ENCODE assay signal across 9 mouse cellular contexts in genomic region chr11:11855685-11856131, GRCm38 (mm10). TPM values are rescaled to one million over a fixed set of nuclear protein-coding genes. Genes with fewer than 3 reads are reported as not detected.
DNase-seq lines count a peak whose midpoint lies in the region; ATAC-seq lines count a peak whose summit lies in the region.
"Had no signal": no experiment of that assay in that cellular context is flagged by ENCODE, and none has a peak within 500 bp of the region (broad histone marks: within the 10 kb centered on the region; RNA-seq: fewer than 3 reads in every experiment).

No protein-coding gene starts in this region.

- WGBS in kidney, embryonic 16.5 days = 16% methylated on average over 11 of the region's 11 CpGs
- WGBS in embryonic facial prominence, embryonic 10.5 days = 52% methylated on average over 11 of the region's 11 CpGs
- WGBS in midbrain, embryonic 13.5 days = 32% methylated on average over 11 of the region's 11 CpGs

- H3K27me3 ChIP-seq in kidney, embryonic 16.5 days (ENCODE audit: insufficient read depth, low read length) = no peaks in the 10 kb centered on the region
- no peaks in the 10 kb centered on the region for H3K27me3 ChIP-seq in embryonic facial prominence, embryonic 10.5 days (replicated peaks; ENCODE audit: low read depth, poor library complexity, severe bottlenecking)
- no peaks in the 10 kb centered on the region for H3K27me3 ChIP-seq in midbrain, embryonic 13.5 days

- peak; percentile 69 for ATAC-seq in kidney, embryonic 16.5 days (ENCODE audit: low FRiP score, low TSS enrichment)
- ATAC-seq in midbrain, embryonic 13.5 days = peak; percentile 25; the same call in 1 of the 2 replicates
- ATAC-seq in monocyte, adult 5-6 weeks (replicated peaks; ENCODE audit: insufficient number of reproducible peaks, low FRiP score, low TSS enrichment, poor library complexity, severe bottlenecking) = no peak
- ATAC-seq: Patski had no signal

- H3K9ac ChIP-seq in kidney, embryonic 16.5 days (replicated peaks; ENCODE audit: low read length) = peak overlapping the region; percentile 62
- H3K9ac ChIP-seq in midbrain, embryonic 13.5 days (replicated peaks) = no peak overlapping the region

- peak overlapping the region; percentile 26; the same call in 1 of the 2 replicates for H3K4me2 ChIP-seq in kidney, embryonic 16.5 days (replicated peaks; ENCODE audit: low read depth, low read length)
- H3K4me2 ChIP-seq in midbrain, embryonic 13.5 days (replicated peaks) = no peak overlapping the region

- DNase-seq in kidney, postnatal 25 days = no peak
- no peak for DNase-seq in embryonic facial prominence, embryonic 10.5 days (ENCODE audit: low spot score)
- peak; percentile 71 for DNase-seq in gastrocnemius, adult 18-20 months (ENCODE audit: low spot score)
- DNase-seq in retina, embryonic 14.5 days (ENCODE audit: low spot score) = no peak
- no peak for DNase-seq in retina, postnatal 1 day

- no peaks in the 10 kb centered on the region for H3K36me3 ChIP-seq in kidney, embryonic 16.5 days (ENCODE audit: insufficient read depth, low read length)
- H3K36me3 ChIP-seq in embryonic facial prominence, embryonic 10.5 days (replicated peaks) = peaks cover 7% of the 10 kb centered on the region; the same call in 1 of the 2 replicates
- no peaks in the 10 kb centered on the region for H3K36me3 ChIP-seq in midbrain, embryonic 13.5 days

- peaks cover 19% of the 10 kb centered on the region for H3K4me1 ChIP-seq in kidney, embryonic 16.5 days (ENCODE audit: insufficient read depth, low read length)
- peaks cover 42% of the 10 kb centered on the region for H3K4me1 ChIP-seq in embryonic facial prominence, embryonic 10.5 days
- H3K4me1 ChIP-seq in midbrain, embryonic 13.5 days (replicated peaks) = peaks cover 24% of the 10 kb centered on the region

- H3K9me3 ChIP-seq in kidney, embryonic 16.5 days (ENCODE audit: low read length) = peaks cover 4% of the 10 kb centered on the region; the same call in 1 of the 2 replicates
- peaks cover 4% of the 10 kb centered on the region; the same call in 1 of the 2 replicates for H3K9me3 ChIP-seq in embryonic facial prominence, embryonic 10.5 days
- H3K9me3 ChIP-seq in midbrain, embryonic 13.5 days = no peaks in the 10 kb centered on the region

- no peak overlapping the region for H3K4me3 ChIP-seq in kidney, embryonic 16.5 days (ENCODE audit: low read length)
- no peak overlapping the region for H3K4me3 ChIP-seq in embryonic facial prominence, embryonic 10.5 days
- no peak overlapping the region for H3K4me3 ChIP-seq in midbrain, embryonic 13.5 days (replicated peaks)

- peak overlapping the region; percentile 91 for H3K27ac ChIP-seq in kidney, embryonic 16.5 days (ENCODE audit: low read length)
- H3K27ac ChIP-seq in embryonic facial prominence, embryonic 10.5 days (replicated peaks) = peak overlapping the region; percentile 87
- H3K27ac ChIP-seq in midbrain, embryonic 13.5 days = peak overlapping the region; percentile 69

RNA-seq across cellular contexts. Expression of gene Ddc, which starts 42.2 kb away (rescaled TPM):
- polyA plus RNA-seq in kidney, embryonic 16.5 days (2015; fragmentation: Nextera tagmentation; extraction: Ambion mirVana) = 12.6 and 13.2 TPM in 2 replicates
- polyA plus RNA-seq in embryonic facial prominence, embryonic 10.5 days (2016; fragmentation: Nextera tagmentation; extraction: Ambion mirVana) = 6.9 and 8.8 TPM in 2 replicates
- total RNA-seq in gastrocnemius, adult 18-20 months (2021) = under 1 TPM; 0.66 to 0.71 TPM
- polyA plus RNA-seq in midbrain, embryonic 13.5 days (2015; fragmentation: Nextera tagmentation; extraction: Ambion mirVana) = 17.8 and 43.0 TPM in 2 replicates
- not detected in 3 replicates for total RNA-seq in monocyte, adult 5-6 weeks (2017)

RNA-seq across cellular contexts. Expression of gene Fignl1, which starts 46.9 kb away (rescaled TPM):
- 66.9 and 69.5 TPM in 2 replicates for polyA plus RNA-seq in kidney, embryonic 16.5 days (2015; fragmentation: Nextera tagmentation; extraction: Ambion mirVana)
- polyA plus RNA-seq in embryonic facial prominence, embryonic 10.5 days (2016; fragmentation: Nextera tagmentation; extraction: Ambion mirVana) = 105 and 112 TPM in 2 replicates
- total RNA-seq in gastrocnemius, adult 18-20 months (2021) = under 1 TPM; 0.14 to 0.18 TPM
- 23.6 and 26.2 TPM in 2 replicates for polyA plus RNA-seq in midbrain, embryonic 13.5 days (2015; fragmentation: Nextera tagmentation; extraction: Ambion mirVana)
- total RNA-seq in monocyte, adult 5-6 weeks (2017) = 1.8 to 4.7 TPM (median 4.7 TPM) in 3 replicates
